Mouse (Mus musculus) leukemia stem cell, adult 10-12 weeks (primary cell): ENCODE data around the gene Itgad. TPM values are rescaled to one million over a fixed set of nuclear protein-coding genes. Genes with fewer than 3 reads are reported as not detected.

Experiments
- polyA plus RNA-seq: library from polyadenylated mRNA; stranded (reverse); fragments of >175 nt; gene quantifications from 2 replicates; pipeline ENCODE4 v1.2.3, GENCODE M21; 2012; ENCODE audit warnings: low replicate concordance

Gene Itgad
- polyA plus RNA-seq: 8.5 and 16.4 TPM in 2 replicates

DNA sequence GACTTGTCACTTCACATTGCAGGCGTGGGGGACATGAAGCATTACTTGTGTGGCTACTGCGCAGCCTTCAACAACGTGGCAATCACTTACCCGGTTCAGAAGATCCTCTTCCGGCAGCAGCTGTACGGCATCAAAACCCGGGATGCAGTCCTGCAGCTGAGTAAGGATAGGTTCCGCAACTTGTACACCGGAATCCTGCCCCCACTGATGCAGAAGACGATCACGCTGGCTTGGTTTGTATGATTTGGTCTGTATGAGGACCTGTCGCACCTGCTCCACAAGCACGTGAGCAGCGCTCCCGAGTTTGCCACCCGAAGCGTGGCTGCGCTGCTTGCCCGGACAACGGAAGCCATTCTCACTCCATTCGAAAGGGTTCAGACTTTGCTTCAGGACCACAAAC lies at the start of gene Itgad:
Itgad (plus strand) TSS at position 301 of the 400 bp plus-strand sequence.

DNA sequence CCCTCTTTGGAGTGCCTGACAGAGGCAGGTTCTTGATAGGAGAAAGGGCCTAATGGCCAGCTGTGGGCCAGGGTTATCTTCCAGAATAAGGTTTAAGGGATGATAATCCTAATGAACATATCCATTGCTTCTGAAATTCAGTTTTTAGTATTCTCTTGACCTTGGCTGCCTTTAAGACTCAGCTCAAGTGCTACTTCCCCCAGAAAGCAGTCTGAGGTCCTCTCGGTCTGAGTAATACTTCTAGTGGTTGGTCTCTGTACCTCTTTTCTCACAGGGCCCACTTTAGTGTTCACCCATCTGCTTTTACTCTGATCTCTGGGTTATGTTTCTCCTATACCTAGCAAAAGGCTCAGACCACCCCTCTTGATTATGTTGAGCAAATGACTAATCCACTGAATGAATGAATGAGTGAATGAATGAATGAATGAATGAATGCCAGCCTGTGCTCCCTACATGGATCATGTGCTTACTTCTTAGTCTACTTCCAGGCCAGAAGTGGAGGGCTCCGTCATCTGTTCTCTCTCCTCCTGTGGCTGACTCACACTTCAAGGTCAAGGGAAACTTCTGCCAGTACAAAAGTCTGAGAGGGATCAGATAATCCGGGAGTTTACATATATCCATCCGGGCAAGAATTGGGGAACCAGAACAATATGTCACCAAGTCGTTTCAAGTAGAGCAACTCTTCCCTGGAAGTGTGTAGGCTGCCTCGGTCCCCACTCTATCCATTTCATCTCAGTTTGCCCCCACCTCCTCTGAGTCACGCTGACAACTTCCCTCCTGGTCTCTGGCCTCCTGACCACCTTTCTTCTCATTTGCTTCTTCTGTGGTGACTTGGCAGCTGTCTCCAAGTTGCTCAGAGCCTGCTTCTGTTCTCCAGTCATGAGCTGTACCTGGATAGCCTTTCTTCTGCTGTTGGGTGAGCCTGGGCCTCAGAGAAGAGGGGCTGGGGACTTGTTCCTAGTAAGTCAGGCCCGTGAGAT lies 25.1 kb upstream of the Itgad start, which contains the start of gene Itgax:
Itgax (plus strand) TSS at position 807 of the 980 bp plus-strand sequence.

DNA sequence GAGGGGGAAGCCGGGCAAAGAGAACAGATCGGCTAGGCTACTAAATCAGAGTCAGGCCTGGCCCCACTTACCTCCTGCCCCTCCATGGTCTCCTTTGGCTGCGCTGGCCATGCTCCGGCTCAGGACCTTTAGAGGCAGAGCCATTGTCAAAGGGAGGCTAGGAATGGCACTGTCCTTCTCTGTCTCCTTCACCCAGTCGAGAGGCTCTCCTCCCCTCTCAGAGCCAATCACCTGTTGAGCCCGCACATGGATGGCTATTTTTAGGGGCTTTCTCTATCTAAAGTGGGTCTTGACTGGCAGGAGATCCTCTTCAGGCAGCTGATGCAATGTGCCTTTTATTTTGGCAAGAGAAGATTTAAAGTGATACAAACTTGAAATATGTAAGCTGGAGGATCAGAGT lies 52.0 kb downstream of the Itgad start, which contains the start of gene Cox6a2:
Cox6a2 (minus strand) TSS at position 236 of the 400 bp plus-strand sequence.

DNA sequence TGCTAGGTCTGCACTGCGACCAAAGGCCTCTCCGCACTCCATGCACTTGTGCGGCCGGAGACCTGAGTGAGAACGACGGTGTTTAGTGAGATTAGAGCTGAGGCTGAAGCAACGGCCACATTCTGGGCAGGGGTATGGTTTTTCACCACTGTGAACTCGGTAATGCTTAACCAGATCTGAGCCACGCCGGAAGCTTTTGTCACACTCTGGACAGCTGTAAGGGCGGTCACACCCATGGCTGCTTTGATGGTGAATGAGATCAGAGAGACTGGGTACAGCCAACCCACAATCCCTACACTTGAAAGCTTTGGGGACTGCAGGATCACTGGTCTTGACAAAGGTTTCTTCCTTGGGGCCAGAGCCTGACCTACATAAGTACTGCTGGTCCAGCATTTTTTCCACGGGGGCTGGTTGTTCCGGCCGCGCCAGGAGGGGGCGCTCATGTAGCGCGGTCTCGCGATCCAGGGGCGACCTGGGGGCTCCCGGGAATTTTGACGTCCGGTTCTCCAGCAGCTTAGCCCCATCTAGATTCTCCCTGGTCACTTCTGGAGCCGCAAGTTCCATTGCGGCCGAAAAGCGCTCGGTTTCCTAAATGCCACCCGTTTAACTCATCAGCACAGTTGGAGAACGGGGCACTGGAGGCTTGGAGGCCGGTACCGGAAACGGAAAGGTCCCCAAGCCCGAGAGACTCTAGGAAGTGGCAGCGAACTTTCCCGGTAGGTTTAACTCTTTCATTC lies 82.8 kb downstream of the Itgad start, which contains the start of gene Armc5:
Armc5 (plus strand) TSS at position 487 of the 737 bp plus-strand sequence.

DNA sequence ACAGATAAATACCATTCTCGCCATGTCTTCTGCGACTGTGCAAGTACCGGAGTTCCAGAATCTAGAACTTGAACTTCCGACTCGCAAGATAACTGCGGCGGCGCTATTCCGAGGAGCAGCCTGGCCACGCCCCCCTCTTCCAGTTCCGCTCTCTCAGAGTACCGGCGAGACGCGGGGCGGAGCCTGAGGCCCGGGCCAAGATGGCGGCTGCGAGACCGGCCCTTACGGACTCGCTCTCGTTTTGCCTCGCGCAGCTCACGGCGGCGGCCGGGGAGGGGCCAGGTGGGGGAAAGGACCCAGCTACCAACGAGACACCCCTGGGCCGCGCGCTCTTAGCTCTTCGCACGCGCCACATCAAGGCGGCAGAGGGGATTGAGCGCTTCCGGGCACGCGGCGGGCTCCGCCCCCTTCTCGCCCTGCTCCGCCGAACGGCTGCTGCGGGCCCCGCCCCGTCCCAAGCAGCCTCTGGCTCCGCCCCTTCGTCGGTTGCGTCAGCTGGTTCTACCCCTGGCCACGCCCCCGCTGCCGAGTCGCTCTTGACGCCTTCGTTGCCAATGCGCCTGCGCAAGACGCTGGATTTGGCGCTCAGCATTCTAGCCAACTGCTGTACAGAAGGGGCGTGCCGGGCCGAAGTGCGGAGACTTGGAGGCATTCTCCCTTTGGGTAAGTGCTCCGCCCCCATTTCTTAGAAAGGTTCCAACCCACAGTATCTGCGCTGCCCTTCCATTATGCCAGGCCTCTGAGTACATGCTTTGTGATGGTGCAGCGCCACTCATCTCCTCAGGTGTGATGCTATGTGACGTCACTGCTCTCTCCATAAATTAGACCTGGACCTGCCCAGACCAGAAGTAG lies 84.0 kb downstream of the Itgad start, which contains the start of gene 9130023H24Rik:
9130023H24Rik (minus strand) TSS at position 105 of the 852 bp plus-strand sequence.

DNA sequence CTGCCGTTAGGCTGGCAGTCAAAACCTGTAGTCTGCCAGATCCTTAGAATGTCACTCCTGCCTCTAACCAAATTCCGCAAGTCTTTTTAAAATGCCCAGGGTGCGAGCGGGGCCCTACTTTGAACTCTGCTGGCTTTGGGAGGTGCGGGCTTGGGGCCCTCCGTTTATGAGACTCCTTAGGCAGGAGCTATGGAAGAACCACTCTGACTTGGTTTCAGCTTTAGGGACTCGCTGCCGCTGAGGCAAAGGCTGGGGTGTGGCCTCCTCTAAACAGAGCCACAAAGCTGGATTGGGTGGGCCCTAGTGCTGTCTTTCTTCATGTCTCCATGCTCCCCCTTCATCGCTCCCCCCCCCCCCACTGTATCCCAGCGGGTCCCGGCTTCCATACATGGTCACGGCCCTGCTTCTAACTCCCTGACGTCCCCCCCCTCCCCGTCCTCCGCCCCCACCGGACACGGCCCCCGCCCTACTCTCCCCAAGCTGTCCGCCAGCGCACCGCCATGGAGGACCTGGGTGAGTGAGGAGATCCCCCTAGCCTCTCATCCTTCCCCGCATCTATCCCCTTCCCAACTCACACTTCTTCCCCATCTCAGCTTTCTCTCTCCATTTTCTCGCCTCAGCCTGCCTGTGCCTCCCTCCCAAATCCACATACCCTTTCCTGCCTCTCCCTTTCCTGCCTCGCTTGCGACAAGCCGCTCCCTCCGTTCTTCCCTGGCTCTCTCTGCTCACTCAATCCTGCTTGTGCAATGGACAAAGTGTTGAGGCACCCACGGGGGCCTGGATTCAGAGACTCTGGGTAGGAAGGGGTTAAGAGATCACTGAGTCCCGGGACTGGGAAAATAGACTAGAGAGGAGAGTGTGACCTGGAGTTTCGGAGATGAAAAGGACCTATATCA lies 92.6 kb downstream of the Itgad start, which contains the start of gene Tgfb1i1:
Tgfb1i1 (plus strand) TSS at position 317 of the 896 bp plus-strand sequence.

DNA sequence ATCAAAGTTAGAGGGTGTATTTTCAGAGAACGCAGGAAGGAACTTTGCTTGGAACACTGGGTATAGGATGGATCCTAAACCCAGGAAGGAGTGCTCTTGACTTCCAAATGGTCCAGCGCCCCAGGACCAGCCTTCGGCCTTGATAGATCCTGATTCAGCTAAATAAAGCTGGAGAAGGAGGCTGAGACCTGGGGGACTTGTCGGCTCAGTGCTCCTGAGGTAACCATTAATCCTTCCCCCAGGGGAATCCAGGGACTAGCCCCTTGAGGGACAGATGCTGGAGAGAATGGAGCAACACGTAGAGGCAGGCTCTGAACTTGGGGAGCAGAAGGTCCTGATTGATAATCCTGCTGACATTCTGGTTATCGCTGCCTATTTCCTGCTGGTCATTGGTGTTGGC lies 111.2 kb downstream of the Itgad start, which contains the start of gene Slc5a2:
Slc5a2 (plus strand) TSS at position 247 of the 400 bp plus-strand sequence.

Other genes starting within 250 kb of the Itgad start
- gene Kat8, start 241.9 kb upstream of the Itgad start, polyA plus RNA-seq: 2.0 and 6.1 TPM in 2 replicates
- gene Prss8, start 224.3 kb upstream of the Itgad start, polyA plus RNA-seq: not detected in 2 replicates
- 2.3 and 7.5 TPM in 2 replicates for gene Prss36, start 207.7 kb upstream of the Itgad start, polyA plus RNA-seq
- 125 and 210 TPM in 2 replicates for gene Fus, start 186.9 kb upstream of the Itgad start, polyA plus RNA-seq
- gene Pycard, start 160.5 kb upstream of the Itgad start, polyA plus RNA-seq: 2.1 and 2.2 TPM in 2 replicates
- 0.10 TPM in 1 of 2 replicates, not detected in the other for gene Trim72, start 150.4 kb upstream of the Itgad start, polyA plus RNA-seq
- gene Itgam, start 91.7 kb upstream of the Itgad start, polyA plus RNA-seq: 1.3 and 1.8 TPM in 2 replicates
- gene Gm49368, start 91.7 kb upstream of the Itgad start, polyA plus RNA-seq: not detected in 2 replicates
- 2.3 and 3.4 TPM in 2 replicates for gene Itgax, start 24.8 kb upstream of the Itgad start, polyA plus RNA-seq
- gene Cox6a2, start 52.0 kb downstream of the Itgad start, polyA plus RNA-seq: 11.9 and 21.5 TPM in 2 replicates
- 34.5 and 48.8 TPM in 2 replicates for gene Armc5, start 83.0 kb downstream of the Itgad start, polyA plus RNA-seq
- 0.85 and 1.2 TPM in 2 replicates for gene 9130023H24Rik, start 83.7 kb downstream of the Itgad start, polyA plus RNA-seq
- 1.0 and 5.8 TPM in 2 replicates for gene Tgfb1i1, start 92.4 kb downstream of the Itgad start, polyA plus RNA-seq
- 0.28 and 1.4 TPM in 2 replicates for gene Slc5a2, start 111.3 kb downstream of the Itgad start, polyA plus RNA-seq
- gene BC017158, start 143.8 kb downstream of the Itgad start, polyA plus RNA-seq: 48.6 and 63.1 TPM in 2 replicates